Mouse (Mus musculus) CH12F3 (cell line): ENCODE data around the gene Acaca.

ENCODE experiments used
- in situ Hi-C: fragments of 300-500 bp; cut with MboI; formaldehyde crosslinking; loops from 2 replicates; pipeline ENCODE4 v1.14.3; 2020; ENCODE audit warnings: low sequenced_read_pairs

The Acaca gene

DNA sequence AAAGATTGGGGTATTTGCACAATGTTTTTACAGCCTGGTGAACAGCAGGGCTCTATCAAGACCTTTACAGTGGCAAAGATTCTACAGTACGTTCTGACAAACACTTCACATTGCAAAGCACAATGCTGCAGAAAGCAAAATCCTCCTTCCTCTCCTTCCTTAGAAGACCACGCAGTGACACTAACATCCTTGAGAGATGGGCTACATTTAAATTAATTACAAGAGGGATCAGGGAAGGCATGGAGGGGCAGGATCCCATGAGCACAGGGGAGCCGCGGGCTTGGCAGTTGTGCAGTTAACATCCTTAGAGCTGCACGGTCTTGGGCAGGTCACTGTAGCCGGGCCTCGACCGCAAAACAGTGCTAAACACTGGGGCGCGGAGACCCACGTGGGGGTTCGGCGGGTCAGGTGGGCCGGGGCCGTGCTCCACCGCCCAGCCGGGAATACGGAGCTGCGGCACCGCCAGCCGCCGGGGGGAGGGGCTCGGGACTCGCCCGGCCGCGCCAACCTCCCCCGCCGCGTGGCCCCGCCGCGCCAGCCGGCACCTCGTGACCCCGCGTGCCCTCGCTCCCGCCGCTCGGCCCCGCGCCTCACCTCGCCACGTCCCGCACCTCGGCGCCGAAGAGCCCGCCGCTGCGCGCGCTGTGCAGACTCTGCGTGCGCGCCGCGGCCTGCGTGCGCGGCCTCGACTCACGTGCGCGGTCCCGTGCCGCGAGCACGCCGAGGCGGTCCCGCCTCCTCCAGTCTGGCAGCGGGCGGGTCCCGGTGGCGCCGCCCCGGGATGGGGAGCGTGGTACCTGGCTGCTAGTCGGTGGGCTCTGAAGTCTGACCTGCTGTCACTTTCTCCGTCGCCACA, at the start of gene Acaca, which contains the start of gene Tada2a:
Acaca (plus strand) TSS at position 730 of the 856 bp plus-strand sequence.
Tada2a (minus strand) TSS at position 658 of the 856 bp plus-strand sequence.
- in situ Hi-C loops = no loop called here

DNA sequence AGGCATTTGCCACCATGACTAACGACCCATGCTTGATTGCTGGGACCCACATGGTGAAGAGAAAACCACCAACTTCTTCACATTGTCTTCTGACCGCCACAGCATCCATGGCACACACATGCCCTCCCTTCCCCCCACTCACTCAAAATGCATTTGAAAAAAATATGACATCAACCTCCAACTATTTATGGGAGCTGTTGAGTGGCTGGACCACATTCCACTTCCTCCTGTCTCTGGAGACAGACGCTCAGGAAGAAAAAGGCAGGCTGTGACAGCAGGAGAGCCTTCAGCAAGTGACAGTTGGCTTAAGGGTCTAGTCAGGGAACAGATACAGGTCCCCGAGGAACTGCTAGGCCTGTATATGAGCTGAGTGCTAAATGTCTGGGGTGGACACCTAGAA, 49.6 kb upstream of the Acaca start:
- in situ Hi-C loops = no loop called here

DNA sequence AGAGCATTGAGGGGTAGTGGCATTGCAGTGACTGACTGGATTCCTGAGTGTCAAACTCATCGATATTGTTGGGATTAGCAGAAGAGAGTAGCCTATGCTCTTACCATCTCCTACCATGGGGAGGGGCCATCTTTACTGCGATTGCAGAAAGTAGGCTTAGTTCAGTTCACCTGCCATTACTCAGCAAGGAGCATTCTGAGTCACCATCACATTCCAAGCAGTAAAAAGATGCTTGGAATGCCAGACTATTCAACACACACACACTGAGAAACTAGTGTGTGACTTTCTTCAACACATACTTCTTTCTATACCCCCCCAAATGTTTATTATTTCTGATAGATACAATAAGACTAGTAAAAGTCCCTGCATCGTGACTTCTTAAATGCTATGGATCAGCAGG, 49.1 kb upstream of the Acaca start:
- in situ Hi-C loops = no loop called here

DNA sequence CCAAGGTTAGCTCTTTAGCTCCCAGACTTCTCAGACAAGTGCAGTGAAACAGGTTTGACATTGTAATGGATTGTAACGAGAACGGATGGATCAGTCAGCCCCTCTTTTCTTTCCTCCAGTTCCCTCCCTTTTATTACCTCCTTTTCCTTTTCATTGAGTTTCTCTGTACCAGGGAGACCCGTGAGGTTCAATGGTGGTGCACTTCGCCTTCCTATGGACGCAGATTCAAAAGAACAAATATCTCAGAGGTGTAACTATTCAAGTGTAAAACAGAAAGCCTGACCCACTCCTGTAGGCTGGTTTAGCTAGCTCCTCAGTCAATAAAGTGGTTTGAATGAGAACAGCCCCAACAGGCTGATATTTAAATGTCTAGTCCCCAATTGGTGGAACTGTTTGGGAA, 47.6 kb upstream of the Acaca start:
- in situ Hi-C loops = no loop called here

- in situ Hi-C loops = no loop called here
These were observed 38.9 kb upstream of the Acaca start for GRCm38 (mm10) chr11:84090572-84090971.

- in situ Hi-C loops = no loop called here
These were observed 34.4 kb upstream of the Acaca start for GRCm38 (mm10) chr11:84095084-84095483.

- in situ Hi-C loops = no loop called here
These were observed 32.0 kb upstream of the Acaca start for GRCm38 (mm10) chr11:84097251-84097998.

DNA sequence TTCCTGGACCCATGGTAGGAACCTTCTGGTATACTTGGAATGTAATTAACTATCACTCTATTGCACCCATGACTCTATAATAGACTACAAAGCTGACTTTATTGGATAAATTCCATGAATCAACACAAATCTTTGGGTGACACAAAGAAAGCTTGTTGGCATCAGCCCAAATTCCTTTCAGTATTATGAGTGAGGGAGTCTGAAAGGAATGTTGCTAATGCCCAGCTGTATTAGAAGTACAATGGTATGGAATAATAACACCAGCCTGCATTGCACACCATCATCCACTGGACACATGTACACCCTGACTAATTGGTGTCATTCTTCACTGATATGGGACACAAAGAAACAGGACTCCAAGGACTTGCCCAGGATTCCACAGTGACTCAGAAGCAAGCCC, 28.3 kb upstream of the Acaca start:
- in situ Hi-C loops = no loop called here

GRCm38 (mm10) chr11:84104036-84104435, 25.4 kb upstream of the Acaca start:
- in situ Hi-C loops = no loop called here

DNA sequence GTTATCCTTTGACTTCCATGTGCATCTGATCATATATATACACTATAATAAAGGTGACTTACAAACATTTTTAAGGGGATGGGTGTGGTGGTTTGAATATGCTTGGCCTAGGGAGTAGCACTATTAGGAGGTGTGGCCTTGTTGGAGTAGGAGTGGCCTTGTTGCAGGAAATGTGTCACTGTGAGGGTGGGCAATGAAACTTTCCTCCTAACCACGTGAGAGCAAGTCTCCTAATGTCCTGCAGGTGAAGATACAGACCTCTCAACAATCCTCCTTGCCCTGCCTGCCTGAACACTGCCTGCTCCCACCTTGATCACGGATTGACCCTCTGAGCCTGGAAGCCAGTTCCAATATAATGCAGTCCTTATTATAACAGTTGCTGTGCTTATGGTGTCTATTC, 22.3 kb upstream of the Acaca start:
- in situ Hi-C loops = no loop called here

GRCm38 (mm10) chr11:84113623-84114022, 15.8 kb upstream of the Acaca start:
- in situ Hi-C loops = no loop called here

DNA sequence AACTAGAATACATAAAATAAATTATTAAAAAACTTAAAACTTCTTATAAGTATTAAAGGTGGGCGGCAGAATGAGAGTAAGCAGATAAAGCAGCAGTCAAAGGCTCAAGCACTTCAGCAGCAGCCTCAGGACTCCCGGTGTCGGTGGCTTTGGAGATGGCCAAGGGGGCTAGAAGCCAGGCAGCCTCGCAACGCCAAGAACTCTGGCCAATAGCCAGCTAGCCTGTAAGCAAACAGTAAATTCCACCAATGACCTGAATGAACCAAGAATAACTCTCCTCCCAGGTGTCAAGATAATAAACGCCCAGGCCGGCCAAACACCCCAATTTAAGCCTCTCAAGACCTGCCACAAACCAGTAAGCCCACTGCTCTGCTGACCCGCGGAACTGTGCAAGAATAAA, 13.8 kb upstream of the Acaca start:
- in situ Hi-C loops = no loop called here

DNA sequence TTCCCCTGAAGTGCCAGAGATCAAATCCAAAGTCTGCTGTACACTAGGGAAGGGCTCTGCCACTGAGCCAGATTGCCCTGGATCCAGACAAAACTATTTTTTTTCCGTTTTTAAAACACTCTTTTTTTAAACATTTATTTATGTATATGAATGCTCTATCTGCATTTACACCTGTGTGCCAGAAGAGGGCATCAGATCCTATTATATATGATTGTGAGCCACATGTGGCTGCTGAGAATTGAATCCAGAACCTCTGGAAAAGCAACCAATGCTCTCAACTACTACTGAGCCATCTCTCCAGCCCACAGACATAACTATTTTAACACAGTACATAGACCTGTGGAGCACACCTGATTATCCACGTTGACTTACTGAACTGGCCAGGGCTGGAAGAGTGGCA, 13.3 kb upstream of the Acaca start:
- in situ Hi-C loops = no loop called here

GRCm38 (mm10) chr11:84117431-84117830, 12.0 kb upstream of the Acaca start:
- in situ Hi-C loops = no loop called here

- in situ Hi-C loops = no loop called here
These were observed 8.2 kb upstream of the Acaca start for GRCm38 (mm10) chr11:84121051-84121956.

DNA sequence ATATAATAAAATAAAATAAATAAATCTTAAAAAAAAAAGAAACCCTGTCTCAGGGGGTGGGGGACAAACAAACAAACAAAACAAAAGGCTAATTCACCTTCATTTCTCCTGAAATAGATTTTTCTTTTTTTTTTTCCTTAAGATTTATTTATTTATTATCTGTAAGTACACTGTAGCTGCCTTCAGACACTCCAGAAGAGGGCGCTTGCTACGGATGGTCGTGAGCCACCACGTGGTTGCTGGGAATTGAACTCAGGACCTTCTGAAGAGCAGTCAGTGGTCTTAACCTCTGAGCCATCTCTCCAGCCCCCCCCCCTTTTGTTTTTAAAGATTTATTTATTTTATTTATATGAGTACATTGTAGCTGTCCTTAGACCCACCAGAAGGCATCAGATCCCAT, 1.5 kb upstream of the Acaca start:
- in situ Hi-C loops = no loop called here

- in situ Hi-C loops = no loop called here
These were observed 320 bp downstream of the Acaca start for GRCm38 (mm10) chr11:84129799-84130185.

- in situ Hi-C loops = no loop called here
These were observed 4.9 kb downstream of the Acaca start for GRCm38 (mm10) chr11:84134331-84134860.

GRCm38 (mm10) chr11:84136453-84136852, 7.0 kb downstream of the Acaca start:
- in situ Hi-C loops = no loop called here

DNA sequence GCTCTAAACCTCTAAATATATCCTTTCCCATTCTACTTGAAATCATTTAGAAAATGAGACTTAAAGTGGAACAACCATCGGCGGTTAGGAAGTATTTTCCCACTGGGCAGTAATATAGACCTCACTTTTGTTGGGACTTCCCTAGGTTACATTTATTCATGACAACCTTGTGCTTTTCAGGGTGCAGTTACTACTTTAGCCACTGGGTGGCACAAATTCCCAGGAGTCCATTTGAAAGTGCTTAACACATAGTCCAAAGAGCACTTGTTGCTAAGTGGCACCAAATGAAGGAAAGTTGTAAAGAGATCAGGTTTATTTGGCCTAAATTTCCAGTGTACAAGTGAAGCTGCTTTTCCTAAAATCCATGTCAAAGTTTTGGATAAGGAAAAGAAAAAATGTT, 12.3 kb downstream of the Acaca start:
- in situ Hi-C loops = no loop called here
